Mouse (Mus musculus) heart, postnatal 0 days (tissue): ENCODE data around the gene 4921507P07Rik. TPM values are rescaled to one million over a fixed set of nuclear protein-coding genes. Genes with fewer than 3 reads are reported as not detected.

Experiments
- ATAC-seq: fragments of 200-750 bp; cut with Nextera tagmentation; 2 replicates; pipeline ENCODE4 v1.8.0; 2017; ENCODE audit warnings: low read depth, moderate number of reproducible peaks, moderate library complexity; ENCODE audit not compliant: insufficient read depth
- DNase-seq: peaks from one replicate; pipeline ENCODE4 v3.0.0-alpha.2; 2016; ENCODE audit warnings: low spot score
- H3K27ac ChIP-seq: fragments of 300-500 bp; sonication (generic); 2 replicates; pipeline ENCODE4 v1.5.1; 2014; ENCODE audit warnings: low read depth, mild to moderate bottlenecking
- H3K27me3 ChIP-seq: fragments of 300-500 bp; sonication (generic); 2 replicates; pipeline ENCODE4 v1.6.1; 2014; ENCODE audit warnings: low read length, mixed read lengths; ENCODE audit not compliant: control insufficient read depth, insufficient read depth
- H3K36me3 ChIP-seq: fragments of 300-500 bp; sonication (generic); replicated peaks from 2 replicates; pipeline ENCODE4 v1.6.1; 2014; ENCODE audit warnings: low read length, mixed read lengths; ENCODE audit not compliant: control insufficient read depth, insufficient read depth
- H3K4me1 ChIP-seq: fragments of 300-500 bp; sonication (generic); 2 replicates; pipeline ENCODE4 v1.6.1; 2014; ENCODE audit warnings: antibody characterized with exemption; ENCODE audit not compliant: control insufficient read depth, insufficient read depth
- H3K4me2 ChIP-seq: fragments of 300-500 bp; sonication (generic); 2 replicates; pipeline ENCODE4 v1.6.1; 2014; ENCODE audit warnings: low read depth, mild to moderate bottlenecking, low read length, moderate library complexity
- H3K4me3 ChIP-seq: fragments of 300-500 bp; sonication (generic); 2 replicates; pipeline ENCODE4 v1.5.1; 2014; ENCODE audit warnings: low read depth, low read length
- H3K9ac ChIP-seq: fragments of 300-500 bp; sonication (generic); replicated peaks from 2 replicates; pipeline ENCODE4 v1.6.1; 2014; ENCODE audit warnings: low read depth, low read length, mixed read lengths
- H3K9me3 ChIP-seq: fragments of 300-500 bp; sonication (generic); replicated peaks from 2 replicates; pipeline ENCODE4 v1.6.1; 2016; ENCODE audit warnings: low read length; ENCODE audit not compliant: control insufficient read depth
- CTCF ChIP-seq: IDR thresholded peaks from 2 replicates; pipeline ENCODE4 v1.5.1; 2016; ENCODE audit warnings: antibody characterized with exemption, control low read depth, low read depth
- EP300 ChIP-seq: IDR thresholded peaks from 2 replicates; pipeline ENCODE4 v1.6.1; 2016; ENCODE audit warnings: antibody characterized with exemption, low read depth
- WGBS: fragments of 180-500 bp; shearing (Covaris S2); extraction: QIAGEN DNeasy Blood & Tissue Kit; methylation state at CpG from one replicate; pipeline ENCODE4 v1.1.7; 2014; 5-methylcytosine and 5-hydroxymethylcytosine counted together
- polyA plus RNA-seq: library from polyadenylated mRNA; unstranded; fragments of >200 nt; fragmentation: Nextera tagmentation; extraction: Ambion mirVana; gene quantifications from 2 replicates; pipeline ENCODE4 v1.2.1, GENCODE M21; 2015
- total RNA-seq: library from RNA; depleted of rRNA; stranded (reverse); fragments of >200 nt; gene quantifications from 2 replicates; pipeline ENCODE4 v1.2.3, GENCODE M21; 2014; ENCODE audit warnings: low replicate concordance

The 4921507P07Rik gene
- total and polyA plus RNA-seq, 2 experiments from 2014 or later: 0.30 TPM; not detected in 1

GRCm38 (mm10) chr6:50542535-50542934 is 53.9 kb downstream of the 4921507P07Rik start:
- Histone ChIP-seq H3K4me1 (no peaks in the 10 kb centered on the region), H3K27me3 (no peaks in the 10 kb centered on the region), H3K27ac (no peak overlapping the region), H3K4me2 (no peak overlapping the region), H3K9ac (no peak overlapping the region), H3K36me3 (no peaks in the 10 kb centered on the region), H3K4me3 (no peak overlapping the region), H3K9me3 (no peaks in the 10 kb centered on the region)
- TF ChIP-seq CTCF (no peak), EP300 (no peak)
- WGBS: 91% methylated on average over 1 of the region's 1 CpGs
- DNase-seq: no peak
- ATAC-seq: no peak

DNA sequence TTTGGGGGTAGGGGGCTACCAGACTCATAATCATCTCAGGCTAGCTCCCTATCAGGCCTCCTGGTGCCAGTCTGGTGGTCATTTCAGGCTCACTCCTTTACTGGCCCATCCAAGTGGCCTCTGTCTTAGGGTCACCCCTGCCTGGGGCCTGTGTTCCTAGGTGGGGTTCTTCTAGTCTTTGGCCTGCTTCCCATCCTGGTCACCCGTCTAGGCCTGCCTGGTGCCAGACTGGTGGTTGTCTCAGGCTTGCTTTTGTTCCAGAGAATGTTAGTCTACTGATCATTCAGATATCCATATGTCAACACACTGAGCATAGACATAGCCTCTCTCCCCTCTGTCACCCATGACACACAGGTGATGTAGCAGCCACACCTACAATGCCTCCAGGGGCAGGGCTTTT is 56.8 kb downstream of the 4921507P07Rik start:
- Histone ChIP-seq H3K9ac (no peak overlapping the region), H3K27me3 (no peaks in the 10 kb centered on the region), H3K36me3 (no peaks in the 10 kb centered on the region), H3K27ac (no peak overlapping the region), H3K4me3 (no peak overlapping the region), H3K4me1 (no peaks in the 10 kb centered on the region), H3K9me3 (no peaks in the 10 kb centered on the region), H3K4me2 (no peak overlapping the region)
- WGBS: 52% methylated on average over 1 of the region's 1 CpGs
- TF ChIP-seq CTCF: no peak
- ATAC-seq: no peak
- DNase-seq: no peak

GRCm38 (mm10) chr6:50536461-50536892 is 60.0 kb downstream of the 4921507P07Rik start:
- WGBS: 10% methylated on average over 7 of the region's 7 CpGs
- Histone ChIP-seq H3K4me3 (no peak overlapping the region), H3K27ac (no peak overlapping the region), H3K27me3 (no peaks in the 10 kb centered on the region), H3K9ac (no peak overlapping the region), H3K4me1 (no peaks in the 10 kb centered on the region), H3K36me3 (no peaks in the 10 kb centered on the region), H3K4me2 (no peak overlapping the region), H3K9me3 (no peaks in the 10 kb centered on the region)
- TF ChIP-seq CTCF (peak; percentile 95), EP300 (no peak)
- ATAC-seq (peak; percentile 81), DNase-seq (peak; percentile 87)

- Histone ChIP-seq H3K4me3 (no peak overlapping the region), H3K27me3 (no peaks in the 10 kb centered on the region), H3K4me2 (no peak overlapping the region), H3K9me3 (no peaks in the 10 kb centered on the region), H3K4me1 (no peaks in the 10 kb centered on the region), H3K36me3 (no peaks in the 10 kb centered on the region), H3K9ac (no peak overlapping the region), H3K27ac (no peak overlapping the region)
- DNase-seq: no peak
- TF ChIP-seq EP300 (no peak), CTCF (no peak)
- 87% methylated on average over 3 of the region's 3 CpGs for WGBS
- no peak for ATAC-seq
Observed at GRCm38 (mm10) chr6:50535346-50535745, 61.1 kb downstream of the 4921507P07Rik start.

DNA sequence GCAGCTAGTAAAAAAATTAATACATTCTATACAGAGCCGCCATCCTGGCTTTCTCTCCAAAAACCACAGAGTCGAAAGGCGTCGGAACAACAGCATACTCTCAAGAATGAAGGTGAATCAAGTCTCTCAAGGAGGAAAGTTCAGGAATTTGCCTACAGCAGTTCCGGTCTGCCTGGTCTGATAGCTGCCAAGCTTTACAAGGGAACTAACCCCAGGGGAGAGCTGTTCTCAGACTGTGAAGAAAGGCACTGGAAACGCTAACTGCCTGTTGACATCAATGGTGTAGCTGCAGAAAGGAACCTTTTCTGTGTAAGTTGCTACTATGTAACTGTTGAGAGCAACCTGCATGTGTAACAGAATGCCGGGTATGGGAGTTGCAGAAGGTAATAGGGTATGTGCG is 64.5 kb downstream of the 4921507P07Rik start:
- DNase-seq (no peak), ATAC-seq (no peak)
- Histone ChIP-seq H3K27ac (no peak overlapping the region), H3K4me3 (no peak overlapping the region), H3K9ac (no peak overlapping the region), H3K4me1 (no peaks in the 10 kb centered on the region), H3K4me2 (no peak overlapping the region), H3K9me3 (no peaks in the 10 kb centered on the region), H3K27me3 (no peaks in the 10 kb centered on the region), H3K36me3 (no peaks in the 10 kb centered on the region)
- WGBS: 48% methylated on average over 8 of the region's 8 CpGs
- TF ChIP-seq CTCF (no peak), EP300 (no peak)

- no peak overlapping the region for H3K27ac ChIP-seq
- 81% methylated on average over 3 of the region's 3 CpGs for WGBS
Observed at GRCm38 (mm10) chr6:50531003-50531402, 65.4 kb downstream of the 4921507P07Rik start.

More at GRCm38 (mm10) chr6:50531003-50531402, 65.4 kb downstream of the 4921507P07Rik start:
- Histone ChIP-seq H3K9me3 (no peaks in the 10 kb centered on the region), H3K4me2 (no peak overlapping the region), H3K36me3 (no peaks in the 10 kb centered on the region), H3K9ac (no peak overlapping the region), H3K27me3 (no peaks in the 10 kb centered on the region), H3K4me3 (no peak overlapping the region), H3K4me1 (no peaks in the 10 kb centered on the region)
- no peak for DNase-seq
- no peak for ATAC-seq
- TF ChIP-seq CTCF (no peak), EP300 (no peak)
